Mouse (Mus musculus) thymus, postnatal 10 days (tissue): ENCODE data around the gene Gm48552.

ENCODE experiments used
- DNase-seq, 2 experiments: peaks; one replicate each; pipeline ENCODE4 v3.0.0; 2021; ENCODE audit warnings: low spot score in 2 of 2

Gm48552 gene

DNA sequence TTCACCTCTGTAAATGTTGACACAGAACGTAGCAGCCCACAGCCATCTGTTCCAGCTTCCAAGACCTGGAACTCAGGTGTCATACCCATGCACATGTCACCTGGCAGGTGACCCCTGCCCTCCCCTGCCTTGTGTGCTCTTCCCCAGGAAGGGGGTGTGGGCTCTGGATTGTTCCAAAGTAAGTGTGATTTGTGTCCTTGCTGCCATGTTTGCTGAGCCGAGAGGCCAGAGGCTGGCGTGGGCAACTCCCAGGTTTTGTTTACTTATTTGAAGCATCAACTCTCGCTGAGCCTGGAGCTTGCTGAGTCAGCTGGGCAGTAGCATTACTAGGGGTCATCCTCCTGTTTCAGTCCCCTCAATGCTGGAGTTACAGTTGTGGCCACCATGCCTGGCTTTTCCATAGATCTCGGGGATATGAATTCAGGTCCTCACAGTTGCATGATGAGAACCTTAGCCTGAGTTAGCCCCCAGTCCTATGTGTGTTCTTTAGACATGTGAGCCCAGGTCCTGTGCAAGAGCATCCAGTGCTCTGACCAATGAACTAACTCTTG lies at the start of gene Gm48552:
Gm48552 (plus strand) TSS at position 501 of the 551 bp plus-strand sequence.
- no peak for DNase-seq

DNA sequence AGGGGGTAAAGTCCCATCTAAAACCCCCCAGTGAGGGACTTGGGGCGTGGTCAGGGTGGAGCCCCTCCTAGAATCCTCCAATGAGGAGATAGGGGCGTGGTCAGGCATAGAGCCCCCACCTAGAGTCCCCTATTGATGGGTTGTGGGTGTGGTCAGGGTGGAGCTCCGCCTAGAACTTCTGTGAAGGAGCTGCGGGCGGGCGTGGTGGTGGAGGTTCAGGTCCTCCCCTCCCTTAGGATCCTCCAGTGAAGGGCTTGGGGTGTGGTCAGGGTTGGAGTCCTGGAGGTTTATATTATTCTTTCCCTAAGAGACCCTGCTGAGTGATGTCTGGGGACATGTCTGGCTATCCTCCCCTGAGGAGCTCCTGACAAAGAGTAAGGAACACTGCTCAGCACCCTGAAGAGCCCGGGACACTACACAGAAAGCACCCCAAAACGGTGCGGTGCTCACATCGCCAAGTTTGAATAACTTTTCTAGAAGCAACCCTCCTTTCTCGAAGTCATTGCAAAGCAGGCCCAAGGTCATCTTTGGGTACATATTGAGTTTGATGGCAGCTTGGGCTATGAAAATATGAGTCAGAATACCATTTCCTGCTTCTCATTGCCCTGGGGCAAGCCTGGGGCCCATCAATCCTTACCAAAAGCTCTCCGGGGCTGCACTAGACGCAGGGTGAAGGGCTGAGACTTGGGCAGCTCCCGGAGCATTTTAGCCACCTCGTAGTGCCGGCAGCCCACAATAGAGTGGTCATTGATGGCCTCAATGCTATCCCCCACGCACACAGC lies 48.1 kb upstream of the Gm48552 start:
- DNase-seq = no peak

DNA sequence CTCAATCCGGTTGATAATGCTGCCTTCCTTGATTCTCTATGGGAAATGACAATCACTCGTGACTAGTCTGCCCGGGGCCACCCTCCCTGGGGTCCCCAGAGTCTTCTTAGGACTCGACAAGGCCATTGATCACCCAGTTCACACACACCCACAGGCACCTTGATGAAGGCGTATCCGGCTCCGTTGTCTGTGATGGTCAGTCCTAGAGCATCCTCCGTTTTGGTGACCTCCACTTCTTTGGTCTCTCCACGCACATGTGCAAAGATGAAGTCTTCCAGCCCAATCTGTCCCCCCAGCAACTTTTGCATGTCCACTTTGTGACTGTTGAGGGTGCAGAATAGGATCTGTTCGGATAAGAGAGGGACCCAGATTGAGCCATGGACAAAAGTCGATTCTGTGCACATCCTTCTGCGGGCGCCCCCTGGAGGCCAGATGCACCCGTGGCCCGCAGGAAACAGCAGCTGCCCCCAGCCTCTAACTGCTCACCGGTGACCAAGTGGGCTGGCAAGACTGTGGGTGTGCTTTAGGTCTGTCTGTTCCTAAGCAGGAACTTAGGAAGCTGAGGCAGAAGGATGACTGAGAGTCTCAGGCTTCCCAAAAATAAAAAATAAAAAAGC lies 47.4 kb upstream of the Gm48552 start:
- DNase-seq = peak; percentile 62 to 90

DNA sequence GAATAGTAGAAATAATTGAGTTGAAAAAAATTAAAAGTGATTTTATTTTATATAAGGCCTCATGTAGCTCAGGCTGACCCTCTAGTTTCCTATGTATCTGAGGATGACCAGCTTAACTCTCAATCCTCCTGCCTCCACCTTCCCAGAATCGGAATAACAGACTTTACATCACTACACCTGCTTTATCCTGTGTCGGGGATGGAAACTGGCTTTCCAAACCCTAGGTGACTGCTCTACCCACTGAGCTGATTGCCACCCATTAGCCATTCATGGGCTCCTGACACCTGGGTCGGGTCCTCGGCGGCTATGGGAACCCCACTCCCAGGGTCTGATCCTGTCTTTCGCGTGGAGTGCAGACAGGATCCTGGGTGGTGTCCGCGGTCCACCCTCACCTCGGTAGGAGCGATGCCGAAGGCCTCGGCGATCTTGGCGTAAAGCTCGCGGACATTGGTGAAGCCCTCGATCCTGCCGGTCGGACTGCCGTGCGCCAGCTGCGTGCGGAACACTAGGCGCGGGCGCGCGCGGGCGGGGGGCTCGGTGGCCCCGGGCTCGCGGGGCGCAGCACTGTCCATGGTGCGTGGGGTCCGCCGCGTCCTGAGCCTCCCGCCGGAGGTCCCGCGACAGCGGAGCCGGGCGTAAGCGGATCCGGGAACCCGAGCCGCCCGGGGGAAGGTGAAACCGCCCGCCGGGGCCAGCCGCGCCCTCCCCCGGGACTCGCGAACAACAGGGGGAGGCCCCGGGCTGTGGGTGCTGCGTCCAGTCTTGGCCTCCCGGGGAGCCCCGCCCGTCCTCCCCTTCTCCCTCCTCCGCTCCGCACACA lies 45.9 kb upstream of the Gm48552 start, which contains the start of gene Gipc3:
Gipc3 (minus strand) TSS at position 581 of the 820 bp plus-strand sequence.
- DNase-seq = no peak

DNA sequence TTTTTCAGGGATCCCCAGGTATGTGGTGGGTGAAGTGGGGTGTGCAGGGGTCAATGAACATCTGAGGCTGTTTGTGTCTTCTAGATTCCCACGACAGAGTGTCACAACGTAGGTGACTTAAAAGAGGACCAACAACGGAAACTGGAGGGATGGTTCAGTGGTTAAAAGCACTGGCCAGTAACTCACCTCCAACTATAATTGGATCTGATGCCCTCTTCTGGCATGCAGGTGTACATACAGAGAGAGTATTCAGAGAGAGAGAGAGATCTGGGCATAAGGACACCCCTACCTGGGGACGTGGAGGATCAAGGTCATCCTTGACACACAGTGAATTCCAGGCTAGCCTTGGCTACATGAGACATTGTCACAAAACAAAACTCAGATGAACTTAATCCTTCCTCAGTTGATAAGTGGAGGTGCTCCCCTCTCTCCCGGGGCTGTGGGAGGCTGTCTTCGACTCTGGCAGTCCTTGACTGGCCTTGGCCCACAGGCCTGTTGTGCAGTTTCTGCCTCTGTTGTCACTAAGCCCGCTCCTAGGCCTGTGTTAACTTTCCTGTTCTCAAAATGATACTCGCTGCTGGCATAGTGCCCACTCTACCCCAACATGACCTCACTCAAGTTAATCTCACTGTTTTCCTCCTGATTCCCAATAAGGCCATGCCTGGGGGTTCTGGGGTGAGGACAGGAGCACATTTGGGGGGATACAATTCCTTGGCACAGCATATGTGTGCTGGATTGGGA lies 44.2 kb upstream of the Gm48552 start:
- DNase-seq = no peak

DNA sequence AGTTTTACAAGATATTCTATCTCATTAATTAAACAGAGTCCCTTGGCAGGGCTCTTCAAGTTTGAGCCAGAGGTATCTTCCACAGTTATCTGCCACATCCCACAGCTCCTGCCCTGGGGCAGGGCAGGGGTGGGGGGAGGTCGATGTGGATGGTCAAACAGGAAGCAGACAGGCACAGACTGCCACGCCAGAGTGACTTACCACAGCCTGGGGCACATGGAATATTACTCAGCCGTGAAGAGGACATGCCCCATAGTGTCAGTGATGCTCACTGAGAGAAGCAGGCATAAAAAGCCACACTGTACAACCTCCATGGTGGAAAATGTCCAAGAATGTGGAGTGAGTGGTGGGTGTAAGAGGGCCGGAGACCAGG lies 43.7 kb upstream of the Gm48552 start:
- DNase-seq = no peak

DNA sequence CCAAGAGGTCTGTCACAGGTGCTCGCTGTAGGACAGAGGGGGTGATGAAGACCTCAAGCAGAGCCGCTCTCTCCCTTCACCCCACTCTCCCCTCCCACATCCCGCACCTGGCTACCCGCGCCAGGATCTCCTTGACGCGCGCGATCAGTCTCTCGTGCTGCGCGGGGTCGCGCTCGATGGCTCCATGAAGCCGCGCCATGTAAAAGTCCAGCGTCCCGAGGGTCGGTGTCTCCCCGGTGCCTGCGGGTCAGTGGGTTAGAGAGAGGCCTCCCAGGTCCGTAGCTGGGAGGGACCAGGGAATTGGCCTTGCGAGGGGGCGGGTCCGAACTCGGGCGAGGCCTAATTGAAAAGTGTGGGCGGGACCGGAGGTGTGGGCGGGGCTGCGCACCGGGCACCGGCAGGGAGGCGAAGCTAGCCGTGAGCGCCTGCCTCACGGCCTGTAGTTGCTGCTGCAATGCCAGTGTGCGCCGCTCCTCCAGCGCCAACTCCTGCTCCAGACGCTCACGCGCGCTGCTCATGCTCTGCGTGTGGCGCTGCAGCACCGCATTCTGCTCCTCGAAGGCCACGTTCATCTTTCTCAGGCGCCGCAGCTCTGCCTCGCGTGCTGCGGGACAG lies 42.2 kb upstream of the Gm48552 start:
- DNase-seq = peak in 1 of 2 experiments; percentile 37

DNA sequence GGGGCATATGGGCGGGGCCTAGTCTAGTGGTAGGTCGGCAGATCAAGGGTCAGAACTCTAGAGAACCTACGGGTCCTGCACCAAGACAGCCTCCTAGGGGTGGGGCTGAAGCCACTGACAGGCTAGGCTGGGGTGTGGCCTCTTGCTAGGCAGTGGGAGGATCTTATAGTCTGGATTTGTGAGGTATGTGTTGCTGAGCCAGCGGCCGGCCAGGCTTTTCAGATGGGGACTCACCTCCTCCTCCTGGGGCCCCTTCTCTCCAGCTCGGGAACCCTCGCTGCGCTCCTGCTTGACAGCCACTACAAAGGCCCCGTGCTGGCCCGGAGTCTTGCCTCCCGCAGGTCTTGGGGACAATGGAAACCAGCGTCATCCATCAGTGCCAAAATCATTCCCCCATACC lies 39.7 kb upstream of the Gm48552 start:
- no peak for DNase-seq

DNA sequence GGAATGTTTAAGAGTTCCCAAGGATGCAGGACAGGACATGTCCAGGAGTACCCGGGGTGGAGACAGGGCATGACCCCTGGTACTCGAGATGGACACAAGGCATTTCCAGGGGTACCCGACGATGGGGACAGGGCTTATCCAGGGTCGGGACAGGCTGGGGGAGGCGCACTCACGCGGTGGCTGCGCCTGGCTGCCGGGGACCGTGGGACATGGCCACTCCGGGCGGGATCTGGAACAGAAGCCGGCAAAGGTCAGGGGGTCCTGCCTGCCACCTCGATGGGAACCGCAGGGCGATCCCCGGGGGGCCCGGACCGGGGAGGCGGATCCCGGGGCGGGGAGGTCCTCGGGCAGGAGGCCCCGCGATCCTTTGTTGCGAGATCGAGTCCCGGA lies 38.8 kb upstream of the Gm48552 start:
- DNase-seq = no peak

DNA sequence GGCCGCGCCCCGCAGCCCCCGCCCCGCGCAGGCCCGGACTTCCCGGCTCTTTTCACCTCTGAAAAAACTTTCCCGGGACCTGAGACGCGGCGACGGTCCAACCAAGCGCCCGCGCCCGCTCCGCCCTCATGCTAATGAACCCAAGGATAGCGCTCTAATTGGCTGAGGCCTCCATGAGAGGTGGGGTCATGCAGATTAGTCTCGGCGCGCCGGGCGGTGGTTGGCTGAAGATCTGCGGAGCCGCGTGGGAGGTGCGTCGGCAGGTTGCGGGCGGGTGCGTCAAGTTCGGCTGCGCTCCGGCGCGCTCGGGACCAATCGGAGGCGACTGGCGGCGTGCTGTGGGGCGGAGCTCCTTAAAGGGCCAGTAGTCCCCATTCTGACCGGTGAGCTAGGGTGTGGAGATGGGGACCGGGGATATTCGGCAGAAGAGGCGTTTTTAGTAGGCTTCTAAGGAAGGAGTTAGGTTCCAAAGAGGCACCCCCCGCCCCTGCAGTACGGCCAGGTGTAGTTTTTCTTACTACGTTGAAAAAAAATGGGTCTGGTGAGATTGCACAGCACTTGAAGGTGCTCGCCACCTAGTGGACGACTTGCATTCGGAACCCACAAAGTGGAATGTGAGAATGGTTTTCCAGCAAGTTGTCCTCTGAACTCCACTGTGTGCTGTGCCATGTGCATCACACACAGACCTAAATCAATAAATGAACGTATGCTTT lies 38.3 kb upstream of the Gm48552 start, which contains the start of gene Hmg20b:
Hmg20b (minus strand) TSS at position 130 of the 713 bp plus-strand sequence.
- DNase-seq = peak; percentile 99

DNA sequence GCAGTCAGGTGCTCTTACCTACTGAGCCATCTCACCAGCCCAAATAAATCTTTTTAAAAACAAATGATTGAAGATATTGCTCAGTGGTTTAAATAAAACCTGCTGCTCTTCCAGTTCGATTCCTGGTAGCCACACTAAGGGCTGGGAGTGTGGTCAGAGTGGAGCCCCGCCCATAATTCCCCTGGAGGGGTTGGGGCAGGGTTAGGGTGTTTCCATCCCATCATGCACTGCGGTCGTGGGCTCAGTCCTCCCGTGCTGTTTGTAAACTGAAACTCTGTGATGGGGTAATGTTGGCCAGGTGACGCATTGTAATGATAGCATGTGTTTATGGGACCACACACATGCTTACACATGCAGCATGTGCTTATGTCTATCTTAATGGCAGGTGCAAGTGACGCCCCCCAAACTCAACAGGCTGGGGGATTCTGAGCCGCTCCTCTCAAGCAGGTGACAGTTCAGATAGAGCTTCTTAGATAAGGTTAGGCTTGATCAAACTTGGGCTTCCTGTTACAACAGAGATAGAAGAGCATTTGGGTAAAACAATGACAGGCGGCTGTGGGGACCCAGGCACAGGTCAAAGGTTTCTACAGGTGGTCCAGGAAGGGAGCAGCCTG lies 37.0 kb upstream of the Gm48552 start:
- DNase-seq = peak; percentile 59 to 60

DNA sequence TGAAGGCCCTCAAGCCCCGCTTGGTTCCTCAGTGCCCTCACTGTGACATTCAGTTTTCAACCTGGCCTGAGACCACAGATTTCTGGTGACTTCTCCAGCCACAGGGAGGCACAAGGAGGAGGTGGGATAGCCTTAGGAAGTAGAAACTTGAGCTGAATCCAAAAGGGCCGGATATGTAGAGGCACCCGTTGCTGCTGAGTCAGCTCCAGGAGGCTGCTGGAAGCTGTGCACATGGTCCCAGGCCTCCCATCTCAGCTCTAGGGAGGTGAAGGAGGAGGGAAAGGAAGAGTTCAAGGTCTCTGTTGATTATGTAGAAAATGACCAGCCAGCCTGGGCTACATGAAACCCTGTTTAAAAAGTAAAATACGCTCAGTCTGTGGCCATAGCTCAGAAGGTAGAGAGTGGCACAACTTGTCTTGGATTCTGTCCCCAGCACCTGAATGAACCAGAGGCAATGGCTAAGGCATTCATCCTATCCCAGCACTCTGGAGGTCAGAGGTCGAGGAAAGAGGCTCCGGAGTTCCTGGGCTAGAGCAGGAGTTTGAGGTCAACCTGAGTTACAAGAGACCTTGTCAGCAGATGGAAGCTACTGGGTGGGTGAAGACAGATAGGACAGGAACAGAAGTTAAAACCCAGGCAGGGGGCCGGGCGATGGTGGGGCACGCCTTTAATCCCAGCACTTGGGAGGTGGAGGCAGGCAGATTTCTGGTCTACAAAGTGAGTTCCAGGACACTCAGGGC lies 33.9 kb upstream of the Gm48552 start:
- no peak for DNase-seq

DNA sequence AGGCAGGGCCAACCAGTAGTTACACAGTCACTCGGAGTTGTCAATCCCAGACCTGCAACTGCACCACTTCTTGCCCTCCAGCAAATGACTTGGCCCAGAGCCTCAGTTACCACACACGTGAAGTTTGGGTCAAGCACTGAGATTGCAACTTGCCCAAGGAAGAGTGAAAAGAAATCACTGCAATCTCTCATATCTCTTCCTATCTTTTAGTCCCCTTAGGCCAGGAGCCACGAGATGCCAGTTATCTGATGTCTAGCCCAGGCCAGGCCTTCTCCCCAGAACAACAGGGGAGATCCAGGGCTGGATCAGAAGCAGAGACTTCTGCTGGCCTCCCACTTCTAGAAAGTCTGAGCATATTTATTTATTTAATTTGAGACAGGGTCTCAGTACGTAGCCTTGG lies 33.3 kb upstream of the Gm48552 start:
- no peak for DNase-seq

DNA sequence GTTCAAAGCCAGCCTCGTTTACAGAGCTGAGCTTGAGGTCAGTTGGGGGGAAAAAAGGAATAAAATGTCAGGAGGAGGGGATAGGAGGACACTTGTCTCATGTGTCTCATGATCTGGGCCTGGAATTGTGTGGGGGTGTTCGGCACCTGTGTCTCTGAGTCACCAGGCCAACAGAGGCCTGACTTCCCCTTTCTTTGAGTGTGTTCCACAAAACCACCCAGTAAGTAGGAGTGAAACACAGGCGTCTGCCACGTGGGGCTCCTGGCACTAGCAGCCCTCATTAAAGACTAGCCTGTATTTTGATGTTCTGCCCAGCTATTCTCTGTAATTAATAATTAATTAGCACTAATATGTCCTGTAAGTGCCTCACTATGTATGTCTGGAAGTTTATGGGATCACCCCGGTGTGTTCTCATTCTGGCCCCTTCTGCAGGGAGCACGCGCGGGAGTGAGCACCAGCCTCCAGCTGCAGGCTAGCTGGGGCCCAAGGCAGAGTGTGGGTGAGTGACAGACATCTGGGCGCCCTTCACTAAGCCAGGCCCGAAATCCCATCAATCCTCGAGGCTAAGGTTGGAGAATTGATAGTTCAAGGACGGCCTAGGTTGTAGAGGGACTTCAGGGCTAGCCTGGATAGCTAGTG lies 32.3 kb upstream of the Gm48552 start:
- no peak for DNase-seq

DNA sequence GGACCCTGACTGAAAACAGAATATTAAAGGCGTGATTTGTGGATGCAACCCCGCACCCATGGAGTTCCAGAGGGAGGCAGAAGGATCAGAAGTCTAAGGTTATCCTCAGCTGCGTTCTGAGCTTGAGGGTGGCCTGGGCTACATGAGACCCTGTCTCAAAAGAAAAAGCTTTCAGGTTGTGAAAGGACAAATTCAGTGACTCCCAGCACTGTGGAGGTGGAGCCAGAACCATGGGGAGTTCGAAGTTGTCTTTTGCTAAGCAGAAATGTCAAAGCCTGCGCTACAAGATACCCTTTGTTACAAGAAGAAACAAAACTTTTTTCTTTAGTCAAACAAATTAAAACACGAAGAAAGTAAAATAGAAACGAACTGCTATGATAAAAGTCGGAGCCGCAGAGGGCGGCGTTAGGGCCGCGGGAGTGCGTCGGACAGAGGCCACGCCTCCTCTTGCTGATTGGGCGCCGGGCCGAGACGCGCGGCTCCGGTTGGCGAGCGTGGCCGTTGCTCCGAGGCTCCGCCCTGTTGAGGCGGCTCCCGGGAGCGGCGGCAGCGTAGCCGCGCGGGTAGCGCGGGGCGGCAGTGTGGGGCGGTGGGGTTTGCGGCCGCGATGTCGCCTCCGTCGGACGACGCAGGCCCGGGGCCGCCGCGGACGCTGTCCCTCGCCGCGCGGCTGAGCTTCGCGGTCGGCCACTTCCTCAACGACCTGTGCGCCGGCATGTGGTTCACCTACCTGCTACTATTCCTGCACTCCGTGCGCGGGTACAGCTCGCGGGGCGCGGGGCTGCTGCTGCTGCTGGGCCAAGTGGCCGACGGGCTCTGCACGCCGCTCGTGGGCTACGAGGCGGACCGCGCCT lies 31.6 kb upstream of the Gm48552 start, which contains the start of gene Mfsd12:
Mfsd12 (plus strand) TSS at position 501 of the 854 bp plus-strand sequence.
- peak; percentile 84 to 90 for DNase-seq

DNA sequence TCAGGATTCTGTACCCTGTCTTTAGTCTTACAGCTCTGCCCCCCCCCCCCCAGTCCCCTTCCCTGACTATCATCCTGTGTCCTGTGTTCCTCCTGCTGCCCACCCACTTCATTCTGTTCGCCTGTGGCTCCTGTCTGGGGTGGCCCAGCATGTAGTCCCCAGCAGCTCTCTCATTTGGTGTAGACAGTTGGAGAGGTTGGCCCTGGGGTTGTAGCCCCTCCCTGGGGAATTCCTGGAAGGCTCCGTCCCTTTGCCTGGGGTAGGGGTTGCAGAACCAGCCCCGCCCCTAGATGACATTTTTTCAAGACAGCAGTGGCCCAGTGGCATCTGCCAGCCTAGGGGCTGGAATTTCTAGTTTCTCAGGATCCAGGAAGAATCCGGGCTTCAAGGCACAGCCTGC lies 30.6 kb upstream of the Gm48552 start:
- DNase-seq = no peak

DNA sequence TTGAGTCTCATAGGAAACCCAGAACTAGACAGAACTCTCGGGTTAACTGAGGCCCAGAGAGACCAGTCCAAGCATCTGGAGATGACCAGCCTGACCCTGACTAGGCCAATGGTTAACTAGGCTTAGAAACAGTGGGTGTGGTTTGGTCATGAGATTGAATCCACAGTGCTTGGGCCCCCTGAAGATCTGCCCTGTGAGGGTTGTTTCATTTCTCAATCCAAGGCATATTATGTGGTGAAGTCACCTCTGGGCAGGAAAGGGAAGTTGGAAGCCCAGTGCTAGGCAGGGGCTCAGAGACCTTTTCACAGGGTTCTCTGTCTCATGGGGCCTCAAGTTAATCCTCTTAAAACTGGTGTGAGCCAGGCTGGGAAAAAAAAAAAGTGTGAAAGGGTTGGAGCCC lies 30.0 kb upstream of the Gm48552 start:
- DNase-seq = no peak

DNA sequence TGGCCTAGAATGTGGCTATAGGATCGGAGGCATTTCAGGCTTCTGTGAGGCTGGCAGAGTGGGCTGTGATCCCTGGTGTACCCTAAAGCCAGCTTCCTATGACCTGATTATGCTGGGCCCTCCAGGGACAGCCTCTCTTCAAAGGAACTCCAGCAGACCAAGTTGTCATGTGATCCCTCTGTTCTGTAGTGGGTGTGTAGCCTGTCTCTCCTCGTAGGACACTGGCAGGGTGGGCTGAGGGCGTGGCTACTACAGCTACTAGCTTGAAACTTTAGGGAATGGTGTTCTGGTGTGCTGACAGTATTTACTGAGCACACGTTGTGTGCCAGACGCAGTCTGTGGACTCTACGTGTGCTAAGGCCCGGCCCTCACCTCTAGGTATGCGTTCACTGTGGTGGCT lies 28.1 kb upstream of the Gm48552 start:
- DNase-seq = no peak
